ENCODE assay signal across 9 mouse cellular contexts in the genomic region with DNA sequence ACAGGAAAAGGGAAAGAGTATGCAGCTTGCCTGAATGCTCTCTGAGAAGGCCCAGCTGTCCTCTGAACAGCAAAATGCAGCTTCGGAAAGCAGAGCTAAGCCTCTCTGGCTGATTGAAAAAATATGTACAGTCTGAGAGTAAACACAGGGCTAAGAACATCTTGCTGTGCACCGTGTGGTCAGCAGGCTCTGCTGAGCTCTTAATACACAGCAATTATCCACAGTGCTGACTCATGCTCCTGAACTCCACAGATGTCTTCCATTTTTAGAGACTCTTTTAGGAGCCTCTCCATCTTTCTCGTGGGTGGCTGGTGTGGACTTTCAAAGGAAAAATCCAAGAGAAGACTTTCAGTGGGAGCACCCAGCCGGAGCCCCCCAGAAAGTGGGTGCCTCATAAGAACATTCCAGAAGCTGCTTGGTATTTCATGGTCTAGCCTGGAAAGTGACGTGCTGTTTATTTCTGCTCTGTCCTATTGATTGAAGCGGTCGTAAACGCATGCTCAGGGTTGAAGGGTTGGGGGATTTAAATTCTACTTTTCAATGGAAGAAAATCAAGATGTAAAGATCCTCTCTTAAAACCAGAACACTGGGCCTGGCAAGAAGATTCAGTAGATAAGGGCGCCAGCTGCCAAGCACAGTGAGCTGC.
DNase-seq lines count a peak whose midpoint lies in the region; ATAC-seq and TF ChIP-seq lines count a peak whose summit lies in the region.
"Had no signal": no experiment of that assay in that cellular context is flagged by ENCODE, and none has a peak within 500 bp of the region (broad histone marks: within the 10 kb centered on the region; RNA-seq: fewer than 3 reads in every experiment).

No protein-coding gene starts in this region.

- ATAC-seq in intestine, embryonic 15.5 days, result peak; percentile 93
- ATAC-seq in megakaryocyte progenitor cell, adult 5-6 weeks (replicated peaks; ENCODE audit: poor library complexity), result peak; percentile 47

- H3K27me3 ChIP-seq in kidney, adult 2 months (replicated peaks; ENCODE audit: control insufficient read depth, insufficient read depth, low read length), result no peaks in the 10 kb centered on the region
- no peaks in the 10 kb centered on the region for H3K27me3 ChIP-seq in intestine, embryonic 15.5 days (replicated peaks)
- H3K27me3 ChIP-seq: liver, embryonic 13.5 days had no signal

- DNase-seq in kidney, adult 2 months, result peak; percentile 13
- no peak for DNase-seq in kidney, postnatal 25 days
- DNase-seq in adipocyte (ENCODE audit: low spot score), result peak; percentile 53
- no peak for DNase-seq in B cell, adult 2 months
- DNase-seq in cerebellum, adult 8-10 months, result no peak
- no peak for DNase-seq in gastrocnemius, postnatal 10 days
- DNase-seq: liver, embryonic 13.5 days had no signal

- no peaks in the 10 kb centered on the region for H3K9me3 ChIP-seq in intestine, embryonic 15.5 days
- H3K9me3 ChIP-seq: liver, embryonic 13.5 days had no signal

- H3K4me1 ChIP-seq in kidney, adult 2 months (ENCODE audit: control insufficient read depth, insufficient read depth, low read length), result no peaks in the 10 kb centered on the region
- no peaks in the 10 kb centered on the region for H3K4me1 ChIP-seq in intestine, embryonic 15.5 days (replicated peaks)

- no peak for TF ChIP-seq CTCF in kidney, adult 2 months (conservative IDR thresholded peaks at IDR 0.05; ENCODE audit: insufficient read depth, insufficient read length, low read depth, low read length)

- WGBS in kidney, adult 2 months, result 67% methylated on average over 9 of the region's 9 CpGs
- 39% methylated on average over 9 of the region's 9 CpGs for WGBS in intestine, embryonic 15.5 days

- H3K4me3 ChIP-seq in kidney, adult 2 months (ENCODE audit: insufficient read depth, low read depth, low read length), result no peak overlapping the region
- H3K4me3 ChIP-seq in intestine, embryonic 15.5 days (replicated peaks), result no peak overlapping the region
- H3K4me3 ChIP-seq: liver, embryonic 13.5 days had no signal

- no peaks in the 10 kb centered on the region for H3K36me3 ChIP-seq in kidney, adult 2 months (ENCODE audit: control insufficient read depth, insufficient read depth, low read length)
- H3K36me3 ChIP-seq in intestine, embryonic 15.5 days, result no peaks in the 10 kb centered on the region
- H3K36me3 ChIP-seq: liver, embryonic 13.5 days had no signal

- TF ChIP-seq POLR2A in kidney, adult 2 months (IDR thresholded peaks at IDR 0.05; ENCODE audit: low read depth, low read length), result no peak

- no peak overlapping the region for H3K9ac ChIP-seq in intestine, embryonic 15.5 days
- H3K9ac ChIP-seq: liver, embryonic 13.5 days had no signal

- H3K27ac ChIP-seq in kidney, adult 2 months (ENCODE audit: insufficient read depth, low read depth, low read length), result no peak overlapping the region
- H3K27ac ChIP-seq in intestine, embryonic 15.5 days, result 0 out of 2 replicates have a peak overlapping the region, but pooled peaks have one; percentile 52
- H3K27ac ChIP-seq: liver, embryonic 13.5 days had no signal

- no peak overlapping the region for H3K4me2 ChIP-seq in intestine, embryonic 15.5 days (replicated peaks)
- H3K4me2 ChIP-seq: liver, embryonic 13.5 days had no signal

Comparison
In these comparisons a context has a peak if more than half of its experiments do, and no peak if none do; other contexts are left out.
1. DNase-seq: peak in kidney, adult 2 months (single experiment) and adipocyte (single experiment); none in kidney, postnatal 25 days (0 of 2), B cell, adult 2 months (0 of 2), cerebellum, adult 8-10 months (single experiment) and gastrocnemius, postnatal 10 days (single experiment).